Mouse (Mus musculus): ENCODE measurements around the gene Atp8a2.
"Not testable (repeated sequence)": the region's sequence is repeated elsewhere in the genome, so short reads cannot be mapped to it uniquely, and the experiment has no call there.

Gene Atp8a2

GRCm38 (mm10) chr14:60015891-60016290 is 181.1 kb downstream of the Atp8a2 start:
- DNase-seq (ENCODE audit: low spot score): peak; percentile 79

GRCm38 (mm10) chr14:60001801-60002200 is 195.2 kb downstream of the Atp8a2 start:
- DNase-seq (ENCODE audit: low spot score): no peak

GRCm38 (mm10) chr14:59988860-59989259 is 208.1 kb downstream of the Atp8a2 start:
- no peak for DNase-seq (ENCODE audit: low spot score)

GRCm38 (mm10) chr14:59987975-59988374 is 209.0 kb downstream of the Atp8a2 start:
- DNase-seq (ENCODE audit: low spot score): no peak

GRCm38 (mm10) chr14:59978007-59978406 is 219.0 kb downstream of the Atp8a2 start:
- DNase-seq (ENCODE audit: low spot score): no peak

- no peak for DNase-seq (ENCODE audit: low spot score)
Observed at GRCm38 (mm10) chr14:59971221-59971730, 225.7 kb downstream of the Atp8a2 start.

GRCm38 (mm10) chr14:59969485-59970134 is 227.4 kb downstream of the Atp8a2 start:
- DNase-seq (ENCODE audit: low spot score): no peak

- DNase-seq (ENCODE audit: low spot score): no peak
Observed at GRCm38 (mm10) chr14:59967847-59968550, 229.0 kb downstream of the Atp8a2 start.

- DNase-seq (ENCODE audit: low spot score): no peak
Observed at GRCm38 (mm10) chr14:59966981-59967380, 230.0 kb downstream of the Atp8a2 start.

GRCm38 (mm10) chr14:59964569-59964968 is 232.4 kb downstream of the Atp8a2 start:
- no peak for DNase-seq (ENCODE audit: low spot score)

- no peak for DNase-seq (ENCODE audit: low spot score)
Observed at GRCm38 (mm10) chr14:59960961-59961360, 236.0 kb downstream of the Atp8a2 start.

GRCm38 (mm10) chr14:59960214-59960890 is 236.6 kb downstream of the Atp8a2 start:
- no peak for DNase-seq (ENCODE audit: low spot score)

- no peak for DNase-seq (ENCODE audit: low spot score)
Observed at GRCm38 (mm10) chr14:59959723-59960122, 237.3 kb downstream of the Atp8a2 start.

- no peak for DNase-seq (ENCODE audit: low spot score)
Observed at GRCm38 (mm10) chr14:59949983-59950382, 247.0 kb downstream of the Atp8a2 start.

- DNase-seq (ENCODE audit: low spot score): peak; percentile 83
Observed at GRCm38 (mm10) chr14:59942864-59943611, 253.9 kb downstream of the Atp8a2 start.

- DNase-seq (ENCODE audit: low spot score): no peak
Observed at GRCm38 (mm10) chr14:59942199-59942598, 254.8 kb downstream of the Atp8a2 start.

- DNase-seq (ENCODE audit: low spot score): no peak
Observed at GRCm38 (mm10) chr14:59932355-59932754, 264.6 kb downstream of the Atp8a2 start.

- DNase-seq (ENCODE audit: low spot score): no peak
Observed at GRCm38 (mm10) chr14:59931412-59932058, 265.4 kb downstream of the Atp8a2 start.

- not testable (repeated sequence) for DNase-seq (ENCODE audit: low spot score)
Observed at GRCm38 (mm10) chr14:59929190-59929589, 267.8 kb downstream of the Atp8a2 start.

- DNase-seq (ENCODE audit: low spot score): no peak
Observed at GRCm38 (mm10) chr14:59928781-59929180, 268.2 kb downstream of the Atp8a2 start.

GRCm38 (mm10) chr14:59927804-59928203 is 269.2 kb downstream of the Atp8a2 start:
- no peak for DNase-seq (ENCODE audit: low spot score)

GRCm38 (mm10) chr14:59919865-59920264 is 277.1 kb downstream of the Atp8a2 start:
- no peak for DNase-seq (ENCODE audit: low spot score)
